Mouse (Mus musculus) forebrain, embryonic 11.5 days (tissue): ENCODE measurements around the gene Sptlc2. TPM values are rescaled to one million over a fixed set of nuclear protein-coding genes. Genes with fewer than 3 reads are reported as not detected.
A peak's percentile ranks its signal among the peaks of the same experiment; 100 is the strongest.
"Not testable (repeated sequence)": the region's sequence is repeated elsewhere in the genome, so short reads cannot be mapped to it uniquely, and the experiment has no call there.

Experiments
- ATAC-seq: fragments of 200-750 bp; cut with Nextera tagmentation; replicated peaks from 2 replicates; pipeline ENCODE4 v1.8.0; 2017; ENCODE audit warnings: moderate TSS enrichment; ENCODE audit not compliant: low FRiP score
- DNase-seq: peaks from one replicate; pipeline ENCODE4 v3.0.0-alpha.2; 2017; ENCODE audit warnings: low spot score
- H3K27ac ChIP-seq: fragments of 300-500 bp; sonication (generic); 2 replicates; pipeline ENCODE4 v1.5.1; 2014; ENCODE audit warnings: low read depth, low read length
- H3K27me3 ChIP-seq: fragments of 300-500 bp; sonication (generic); 2 replicates; pipeline ENCODE4 v1.6.1; 2014; ENCODE audit warnings: mild to moderate bottlenecking, low read length, mixed read lengths; ENCODE audit not compliant: control insufficient read depth, insufficient read depth
- H3K36me3 ChIP-seq: fragments of 300-500 bp; sonication (generic); 2 replicates; pipeline ENCODE4 v1.6.1; 2014; ENCODE audit warnings: mild to moderate bottlenecking, low read length, moderate library complexity, mixed read lengths; ENCODE audit not compliant: control insufficient read depth, insufficient read depth
- H3K4me1 ChIP-seq: fragments of 300-500 bp; sonication (generic); replicated peaks from 2 replicates; pipeline ENCODE4 v1.6.1; 2014; ENCODE audit warnings: low read length, mixed read lengths; ENCODE audit not compliant: control insufficient read depth, insufficient read depth
- H3K4me2 ChIP-seq: fragments of 300-500 bp; sonication (generic); 2 replicates; pipeline ENCODE4 v1.6.1; 2014; ENCODE audit warnings: low read depth, mild to moderate bottlenecking, low read length, moderate library complexity, mixed read lengths; ENCODE audit not compliant: severe bottlenecking
- H3K4me3 ChIP-seq: fragments of 300-500 bp; sonication (generic); 2 replicates; pipeline ENCODE4 v1.5.1; 2014; ENCODE audit warnings: low read depth, low read length
- H3K9ac ChIP-seq: fragments of 300-500 bp; sonication (generic); 2 replicates; pipeline ENCODE4 v1.6.1; 2014; ENCODE audit warnings: low read length
- H3K9me3 ChIP-seq: fragments of 300-500 bp; sonication (generic); 2 replicates; pipeline ENCODE4 v1.6.1; 2016; ENCODE audit warnings: low read length, mixed read lengths; ENCODE audit not compliant: control insufficient read depth
- WGBS: fragments of 180-500 bp; shearing (Covaris S2); extraction: QIAGEN DNeasy Blood & Tissue Kit; methylation state at CpG from one replicate; pipeline ENCODE4 v1.1.7; 2014; 5-methylcytosine and 5-hydroxymethylcytosine counted together
- polyA plus RNA-seq: library from polyadenylated mRNA; unstranded; fragments of >200 nt; fragmentation: Nextera tagmentation; extraction: Ambion mirVana; gene quantifications from 2 replicates; pipeline ENCODE4 v1.2.1, GENCODE M21; 2014

Sptlc2 gene
- polyA plus RNA-seq, 1 experiment from 2014 or later, result 53.6 TPM

- H3K4me1 ChIP-seq, H3K4me2 ChIP-seq, H3K27ac ChIP-seq, H3K27me3 ChIP-seq, H3K4me3 ChIP-seq, H3K9ac ChIP-seq, ATAC-seq, DNase-seq, H3K9me3 ChIP-seq: not testable (repeated sequence)
- 86% methylated on average over 4 of the region's 4 CpGs for WGBS
- H3K36me3 ChIP-seq, result peaks cover 11% of the 10 kb centered on the region; the same call in 1 of the 2 replicates
These were observed 110.9 kb downstream of the Sptlc2 start for GRCm38 (mm10) chr12:87277251-87277650.

GRCm38 (mm10) chr12:87274853-87275831 is 113.0 kb downstream of the Sptlc2 start:
- H3K27ac ChIP-seq, result no peak overlapping the region
- no peaks in the 10 kb centered on the region for H3K9me3 ChIP-seq
- H3K36me3 ChIP-seq, result peaks cover 11% of the 10 kb centered on the region; the same call in 1 of the 2 replicates
- H3K4me2 ChIP-seq, result no peak overlapping the region
- DNase-seq (no peak), ATAC-seq (no peak)
- H3K9ac ChIP-seq, result no peak overlapping the region
- H3K4me1 ChIP-seq, result peaks cover 6% of the 10 kb centered on the region; the same call in 1 of the 2 replicates
- H3K4me3 ChIP-seq, result no peak overlapping the region
- H3K27me3 ChIP-seq, result no peaks in the 10 kb centered on the region
- whole genome bisulfite sequencing, result 88% methylated on average over 9 of the region's 9 CpGs

- Histone ChIP-seq H3K4me3 (peak overlapping the region; percentile 81), H3K4me2 (peak overlapping the region; percentile 82), H3K27ac (no peak overlapping the region), H3K4me1 (peaks cover 10% of the 10 kb centered on the region; the same call in 1 of the 2 replicates), H3K27me3 (no peaks in the 10 kb centered on the region), H3K9me3 (no peaks in the 10 kb centered on the region), H3K9ac (peak overlapping the region; percentile 89; the same call in 1 of the 2 replicates), H3K36me3 (peaks cover 5% of the 10 kb centered on the region; the same call in 1 of the 2 replicates)
- no peak for DNase-seq
- 31% methylated on average over 4 of the region's 4 CpGs for WGBS
- ATAC-seq, result no peak
These were observed 120.5 kb downstream of the Sptlc2 start for GRCm38 (mm10) chr12:87267682-87268081.

GRCm38 (mm10) chr12:87266827-87267603 is 121.1 kb downstream of the Sptlc2 start:
- H3K9ac ChIP-seq, result peak overlapping the region; percentile 89
- H3K4me1 ChIP-seq, result peaks cover 10% of the 10 kb centered on the region; the same call in 1 of the 2 replicates
- no peak for DNase-seq
- H3K9me3 ChIP-seq, result no peaks in the 10 kb centered on the region
- H3K4me3 ChIP-seq, result peak overlapping the region; percentile 81
- WGBS, result under 1% methylated on average over 31 of the region's 31 CpGs
- peak overlapping the region; percentile 82 for H3K4me2 ChIP-seq
- peak overlapping the region; percentile 55 for H3K27ac ChIP-seq
- H3K27me3 ChIP-seq, result no peaks in the 10 kb centered on the region
- ATAC-seq, result peak; percentile 68
- peaks cover 3% of the 10 kb centered on the region; the same call in 1 of the 2 replicates for H3K36me3 ChIP-seq

GRCm38 (mm10) chr12:87266108-87266826 is 121.9 kb downstream of the Sptlc2 start, which contains the start of the genes Vipas39 and Ahsa1:
Gene Vipas39, minus strand, starts transcription at chr12:87266256.
Gene Ahsa1, plus strand, starts transcription at chr12:87266479.
- peaks cover 10% of the 10 kb centered on the region; the same call in 1 of the 2 replicates for H3K4me1 ChIP-seq
- peaks cover 3% of the 10 kb centered on the region; the same call in 1 of the 2 replicates for H3K36me3 ChIP-seq
- H3K27ac ChIP-seq, result peak within 1 kb of the TSS; percentile 55
- DNase-seq (peak; percentile 89), ATAC-seq (peak; percentile 96)
- peak within 1 kb of the TSS; percentile 89 for H3K9ac ChIP-seq
- H3K9me3 ChIP-seq, result no peaks in the 10 kb centered on the region
- peak within 1 kb of the TSS; percentile 81 for H3K4me3 ChIP-seq
- under 1% methylated on average over 31 of the region's 31 CpGs for WGBS
- H3K4me2 ChIP-seq, result peak within 1 kb of the TSS; percentile 82
- no peaks in the 10 kb centered on the region for H3K27me3 ChIP-seq

GRCm38 (mm10) chr12:87265444-87265843 is 122.7 kb downstream of the Sptlc2 start:
- Histone ChIP-seq H3K9ac (peak overlapping the region; percentile 89), H3K27ac (no peak overlapping the region), H3K4me2 (peak overlapping the region; percentile 77), H3K27me3 (no peaks in the 10 kb centered on the region), H3K36me3 (peaks cover 5% of the 10 kb centered on the region; the same call in 1 of the 2 replicates), H3K4me1 (peaks cover 10% of the 10 kb centered on the region; the same call in 1 of the 2 replicates), H3K9me3 (no peaks in the 10 kb centered on the region), H3K4me3 (peak overlapping the region; percentile 81)
- ATAC-seq (no peak), DNase-seq (no peak)
- WGBS, result 26% methylated on average over 11 of the region's 11 CpGs

GRCm38 (mm10) chr12:87260562-87260961 is 127.6 kb downstream of the Sptlc2 start:
- no peak overlapping the region for H3K4me3 ChIP-seq
- peaks cover 8% of the 10 kb centered on the region for H3K36me3 ChIP-seq
- no peak for DNase-seq
- no peak for ATAC-seq
- H3K9ac ChIP-seq, result no peak overlapping the region
- no peaks in the 10 kb centered on the region for H3K27me3 ChIP-seq
- H3K27ac ChIP-seq, result no peak overlapping the region
- 0 out of 2 replicates have a peak, but pooled peaks cover 4% of the 10 kb centered on the region for H3K4me1 ChIP-seq
- H3K9me3 ChIP-seq, result no peaks in the 10 kb centered on the region
- 99% methylated on average over 8 of the region's 8 CpGs for WGBS
- no peak overlapping the region for H3K4me2 ChIP-seq
